Mouse (Mus musculus): Measurements from ENCODE around the gene Grin3b. TPM values are rescaled to one million over a fixed set of nuclear protein-coding genes. Genes with fewer than 3 reads are reported as not detected.

Grin3b gene
- total RNA-seq, 2 experiments from 2014 or later, result 0.19 TPM; not detected in 1

DNA sequence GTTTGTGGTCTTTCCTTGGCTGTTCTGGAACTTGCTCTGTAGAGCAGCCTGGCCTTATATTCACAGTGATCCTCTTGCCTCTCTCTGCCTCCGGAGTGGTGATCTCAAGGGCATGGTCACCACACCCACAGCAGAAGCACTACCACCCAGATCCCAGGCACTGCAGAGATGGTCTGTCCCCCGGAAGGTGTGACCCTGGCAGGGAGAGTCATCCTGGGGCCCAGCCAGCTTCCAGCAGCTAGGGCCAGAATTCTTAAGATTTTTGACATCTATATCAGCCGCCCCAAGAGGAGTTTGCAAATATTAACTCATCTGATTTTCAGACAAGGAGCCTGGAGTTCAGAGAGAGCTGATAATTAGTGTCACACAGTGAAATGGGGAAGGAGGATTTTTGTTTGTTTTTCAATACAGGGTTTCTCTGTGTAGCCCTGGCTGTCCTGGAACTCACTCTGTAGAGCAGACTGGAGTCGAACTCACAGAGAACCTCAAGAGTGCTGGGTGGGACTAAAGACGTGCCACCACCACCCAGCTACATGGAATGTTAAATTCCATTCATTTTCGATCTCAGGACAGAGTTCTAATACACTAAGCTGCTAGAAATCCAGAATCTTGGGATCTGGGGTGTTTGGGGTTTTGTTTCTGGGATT lies 15.8 kb downstream of the Grin3b start:
- peak; percentile 54 to 60 for DNase-seq (ENCODE audit: low spot score in 2 of 2)

DNA sequence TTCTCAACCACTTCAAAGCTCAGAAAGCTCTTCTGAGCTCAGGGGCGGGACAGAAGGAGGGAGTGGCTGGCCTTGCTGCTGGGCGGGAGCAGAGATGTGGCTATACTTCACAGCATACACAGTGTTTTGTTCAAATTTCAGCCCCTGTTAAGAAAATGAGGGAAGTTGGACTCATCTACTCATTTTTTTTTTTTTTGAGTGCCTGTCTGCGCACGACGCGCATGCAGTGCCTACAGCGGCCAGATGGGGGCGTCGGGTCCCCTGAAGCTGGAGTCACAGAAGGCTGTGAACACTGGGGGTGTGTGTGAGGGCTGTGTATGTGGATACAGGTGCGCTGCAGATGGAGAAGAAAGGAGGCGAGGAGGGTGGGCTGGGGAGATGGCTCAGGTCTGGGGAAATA lies 16.4 kb downstream of the Grin3b start:
- peak; percentile 74 to 86 for DNase-seq (ENCODE audit: low spot score in 2 of 2)

DNA sequence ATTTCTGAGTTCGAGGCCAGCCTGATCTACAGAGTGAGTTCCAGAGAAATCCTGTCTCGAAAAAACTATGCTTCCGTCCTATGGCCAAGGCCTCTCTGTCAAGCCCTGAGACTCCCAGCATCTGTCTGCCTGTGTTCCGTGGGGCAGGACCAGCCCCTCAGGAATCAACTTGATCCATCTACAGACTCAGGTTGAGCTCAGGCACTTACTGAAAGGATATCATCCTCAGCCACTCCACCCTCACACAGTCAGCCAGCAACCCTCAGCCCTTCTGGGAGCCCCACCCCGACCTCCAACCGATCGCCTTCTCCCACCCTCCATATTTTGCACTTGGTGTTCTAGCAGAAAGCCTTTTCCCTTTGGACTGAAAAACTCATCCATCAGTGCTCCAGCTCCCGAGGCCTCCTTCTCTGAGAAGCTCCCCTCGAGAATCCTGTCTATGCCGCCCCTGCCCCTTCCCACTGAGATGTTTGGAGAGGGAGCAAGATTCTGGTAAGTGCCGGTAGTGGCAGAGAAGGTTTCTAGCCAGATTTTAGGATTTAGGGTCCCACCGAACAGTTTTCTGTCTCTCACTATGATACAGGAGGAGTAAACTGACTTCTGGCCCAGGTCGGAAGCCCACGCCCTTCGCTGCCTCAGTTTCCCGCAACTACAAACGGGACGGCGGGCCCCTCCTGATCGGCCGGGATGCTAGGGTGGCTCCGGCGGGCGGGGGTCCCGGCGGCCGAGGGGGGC lies 17.4 kb downstream of the Grin3b start:
- DNase-seq (ENCODE audit: low spot score in 2 of 2), result no peak

DNA sequence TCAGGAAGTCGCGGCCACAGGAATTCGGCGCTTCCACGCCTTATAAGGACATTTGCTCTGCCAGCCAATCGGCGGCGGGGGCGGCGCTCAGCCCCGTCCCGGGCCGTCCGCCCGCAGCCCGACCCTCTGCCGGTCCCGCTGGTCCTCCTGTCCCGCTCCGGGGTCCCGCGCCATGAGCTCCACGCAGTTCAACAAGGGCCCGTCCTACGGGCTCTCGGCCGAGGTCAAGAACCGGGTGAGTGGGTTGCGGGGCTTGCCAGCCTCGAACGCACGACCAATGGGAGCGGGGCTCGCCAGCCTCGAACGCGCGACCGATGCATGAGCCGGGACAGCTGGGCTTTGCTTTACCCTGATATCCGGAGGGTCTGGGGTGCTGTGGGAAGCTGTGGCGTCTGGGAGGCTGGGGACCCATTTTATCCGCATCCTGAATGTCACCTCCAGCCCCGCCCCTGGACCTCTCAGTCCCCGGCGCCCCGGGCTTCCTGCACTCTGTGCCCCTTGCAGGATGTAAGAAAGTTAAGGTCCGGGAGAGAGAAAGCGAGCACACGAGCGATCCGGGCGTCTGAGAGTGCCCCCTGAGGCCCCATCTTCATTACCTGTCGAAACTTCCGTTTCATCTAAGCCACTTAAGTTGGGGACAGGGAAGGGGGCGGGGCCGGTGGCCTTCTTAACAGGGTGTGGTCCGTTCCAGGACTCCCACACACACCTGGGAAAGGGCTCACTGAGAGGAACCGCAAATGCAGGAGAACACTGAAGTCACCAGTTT lies 18.2 kb downstream of the Grin3b start, which contains the start of gene Cnn2:
Gene Cnn2 (plus strand): TSS at position 79 of the 766 bp plus-strand sequence.
- DNase-seq (ENCODE audit: low spot score in 2 of 2), result peak; percentile 49 to 63

DNA sequence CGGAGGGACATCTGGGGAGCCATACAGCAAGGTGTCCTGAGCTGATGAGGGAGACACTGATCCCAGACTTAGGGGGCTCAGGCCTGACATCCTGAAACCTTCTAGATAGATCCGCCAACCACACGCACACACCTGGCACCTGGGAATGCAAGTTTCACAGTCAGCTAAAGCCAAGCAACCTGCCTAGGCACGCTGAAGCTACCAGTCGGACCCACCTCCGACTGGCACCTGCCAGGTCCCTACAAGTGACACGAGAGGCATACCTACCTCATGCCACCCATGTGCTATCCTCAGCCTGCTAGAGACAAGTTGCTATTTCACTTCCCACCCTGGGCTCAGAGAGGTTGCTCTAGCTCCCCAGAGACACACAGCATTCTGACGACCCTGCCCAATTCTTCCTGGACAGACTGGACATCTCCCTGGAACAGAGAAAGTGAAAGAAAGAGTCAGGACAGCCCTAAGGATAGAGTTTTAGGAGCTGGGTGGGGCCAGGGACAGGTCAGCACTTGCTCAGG lies 18.8 kb downstream of the Grin3b start:
- no peak for DNase-seq (ENCODE audit: low spot score in 2 of 2)

DNA sequence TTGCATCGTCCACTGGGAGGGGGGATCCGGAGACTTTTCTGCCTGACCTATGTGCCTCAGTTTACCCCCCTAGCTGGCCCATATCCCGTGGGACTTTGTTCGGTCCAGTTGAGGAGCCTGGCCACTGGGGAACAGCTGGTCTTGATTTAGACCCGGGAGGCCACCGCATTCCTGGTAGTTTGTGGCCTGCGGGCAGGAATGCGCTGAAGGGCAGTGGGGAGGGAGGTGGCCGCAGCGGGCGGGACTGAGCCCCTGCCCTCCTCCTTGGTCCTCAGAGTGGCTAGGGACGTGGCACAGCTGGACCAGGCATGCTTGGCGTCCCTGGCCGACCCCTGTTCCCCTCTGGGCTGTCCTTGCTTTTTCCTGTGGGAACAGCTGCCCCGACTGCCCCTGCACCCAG lies 19.4 kb downstream of the Grin3b start:
- no peak for DNase-seq (ENCODE audit: low spot score in 2 of 2)

DNA sequence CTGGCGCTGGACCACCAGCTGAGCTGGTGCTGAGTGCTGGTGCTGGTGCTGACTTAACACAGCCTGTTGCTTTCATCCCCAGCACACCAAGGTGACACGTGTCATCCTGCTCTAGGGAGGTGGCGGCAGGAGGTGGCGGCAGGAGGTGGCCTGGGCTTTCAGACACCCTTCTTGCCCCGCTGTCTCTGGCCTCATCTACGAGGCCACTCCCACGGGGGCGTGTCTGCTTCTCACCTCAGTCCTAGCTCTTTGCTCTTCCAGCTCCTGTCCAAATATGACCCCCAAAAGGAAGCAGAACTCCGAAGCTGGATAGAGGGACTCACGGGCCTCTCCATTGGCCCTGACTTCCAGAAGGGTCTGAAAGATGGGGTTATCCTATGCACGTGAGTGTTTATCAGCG lies 20.6 kb downstream of the Grin3b start:
- no peak for DNase-seq (ENCODE audit: low spot score in 2 of 2)

DNA sequence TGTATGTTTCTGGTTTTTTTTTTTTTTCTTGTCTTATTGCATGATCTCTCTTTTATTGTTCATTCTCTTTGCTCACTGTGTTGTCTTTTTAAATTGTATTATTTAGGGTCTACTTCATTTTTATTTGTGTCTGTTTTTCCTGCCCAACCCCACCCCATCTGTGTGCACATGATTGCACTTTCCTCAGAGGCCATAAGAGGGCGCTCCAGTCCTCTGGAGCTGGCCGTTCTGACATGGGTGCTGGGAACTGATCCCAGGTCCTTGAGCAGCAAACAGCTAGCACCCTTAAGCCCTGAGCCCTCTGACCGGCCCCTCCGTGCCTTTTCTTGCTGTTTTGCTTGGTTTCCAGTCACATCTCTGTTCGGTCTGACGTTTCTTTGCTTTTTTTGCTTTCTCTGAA lies 21.0 kb downstream of the Grin3b start:
- no peak for DNase-seq (ENCODE audit: low spot score in 2 of 2)

DNA sequence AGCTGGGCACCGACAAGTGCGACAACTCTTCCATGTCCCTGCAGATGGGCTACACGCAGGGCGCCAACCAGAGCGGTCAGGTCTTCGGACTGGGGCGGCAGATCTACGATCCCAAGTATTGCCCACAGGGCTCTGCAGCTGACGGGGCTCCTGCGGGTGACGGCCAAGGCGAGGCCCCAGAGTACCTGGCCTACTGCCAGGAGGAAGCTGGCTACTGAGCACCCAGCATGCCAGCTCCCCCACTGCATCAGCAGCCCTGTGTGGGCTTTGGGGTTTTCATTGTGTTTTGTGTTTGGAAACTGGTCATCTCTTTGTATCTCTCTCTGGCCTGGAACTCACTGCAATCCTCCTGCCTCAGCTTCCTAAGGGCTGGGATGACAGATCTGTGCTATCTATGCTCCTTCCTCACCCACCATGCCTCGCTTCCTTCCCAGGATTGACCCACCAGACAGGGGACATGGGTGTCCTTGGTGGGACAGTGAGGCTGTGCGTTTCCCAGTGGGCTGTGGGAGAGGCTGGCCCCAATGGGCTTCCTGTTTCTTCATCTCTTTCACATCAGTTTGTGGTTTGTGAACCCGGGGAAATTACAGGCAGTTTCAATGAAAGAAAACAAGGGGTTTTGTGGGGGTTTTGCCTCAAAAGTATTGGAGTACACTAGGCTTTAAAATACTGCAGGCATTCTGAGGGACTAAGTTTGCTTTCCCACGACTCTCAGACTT lies 24.0 kb downstream of the Grin3b start:
- no peak for DNase-seq (ENCODE audit: low spot score in 2 of 2)

DNA sequence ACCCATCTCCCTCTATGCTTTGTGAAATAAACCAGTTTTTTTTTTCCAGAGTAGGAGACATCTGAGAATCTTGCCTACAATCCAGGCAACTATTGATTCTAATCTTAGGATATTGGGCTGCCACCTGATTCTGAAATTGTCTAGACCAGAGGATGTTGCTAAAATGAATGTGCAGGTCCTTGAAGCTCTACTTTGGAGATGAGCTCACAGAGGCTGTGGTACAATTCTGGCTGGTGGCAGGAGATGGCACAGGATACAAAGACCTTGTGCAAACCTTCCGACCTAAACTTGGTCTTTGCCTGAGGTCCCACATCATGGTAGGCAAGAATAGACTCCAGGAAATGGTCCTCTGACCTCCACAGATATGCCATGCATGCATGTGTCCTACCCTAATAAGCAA lies 25.1 kb downstream of the Grin3b start:
- no peak for DNase-seq (ENCODE audit: low spot score in 2 of 2)

DNA sequence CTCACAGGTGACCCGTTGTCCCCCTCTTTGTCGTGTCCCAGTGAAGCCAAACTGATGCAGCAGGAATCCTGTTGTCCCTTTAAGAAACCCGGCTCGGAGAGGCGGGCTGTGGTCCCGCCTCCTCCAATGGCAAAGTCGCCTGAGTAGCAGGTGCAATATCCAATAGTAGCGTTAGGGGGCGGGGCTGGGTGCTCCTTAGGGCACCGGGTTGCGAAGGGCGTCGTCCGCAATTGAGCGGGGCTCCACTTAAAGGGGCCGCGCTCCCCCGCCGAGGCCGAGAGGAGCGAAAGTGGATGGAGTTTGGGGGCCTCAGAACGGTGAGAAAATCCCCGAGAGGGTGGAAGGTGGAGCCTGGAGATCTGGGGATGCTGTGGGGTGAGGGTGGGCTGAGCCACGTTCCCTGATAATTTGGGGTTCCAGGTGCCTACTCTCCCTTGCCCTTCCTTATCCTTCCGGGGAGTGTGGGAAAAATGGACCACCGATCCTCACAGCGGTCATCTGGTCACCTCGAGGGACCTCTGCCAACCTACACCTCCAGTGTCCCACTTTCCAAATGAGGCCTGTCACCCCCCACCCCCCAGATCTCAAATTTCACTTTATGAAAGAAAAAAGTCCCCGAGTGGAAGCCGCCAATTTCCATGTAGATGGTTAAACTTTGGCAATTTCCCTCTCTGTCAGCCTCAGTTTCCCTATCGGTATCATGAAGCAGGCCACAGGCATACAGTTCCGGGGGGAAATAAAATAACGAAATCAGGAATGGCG lies 25.9 kb downstream of the Grin3b start, which contains the start of gene Abca7:
Gene Abca7 (plus strand): TSS at position 223 of the 762 bp plus-strand sequence.
- peak; percentile 94 to 97 for DNase-seq (ENCODE audit: low spot score in 2 of 2)

DNA sequence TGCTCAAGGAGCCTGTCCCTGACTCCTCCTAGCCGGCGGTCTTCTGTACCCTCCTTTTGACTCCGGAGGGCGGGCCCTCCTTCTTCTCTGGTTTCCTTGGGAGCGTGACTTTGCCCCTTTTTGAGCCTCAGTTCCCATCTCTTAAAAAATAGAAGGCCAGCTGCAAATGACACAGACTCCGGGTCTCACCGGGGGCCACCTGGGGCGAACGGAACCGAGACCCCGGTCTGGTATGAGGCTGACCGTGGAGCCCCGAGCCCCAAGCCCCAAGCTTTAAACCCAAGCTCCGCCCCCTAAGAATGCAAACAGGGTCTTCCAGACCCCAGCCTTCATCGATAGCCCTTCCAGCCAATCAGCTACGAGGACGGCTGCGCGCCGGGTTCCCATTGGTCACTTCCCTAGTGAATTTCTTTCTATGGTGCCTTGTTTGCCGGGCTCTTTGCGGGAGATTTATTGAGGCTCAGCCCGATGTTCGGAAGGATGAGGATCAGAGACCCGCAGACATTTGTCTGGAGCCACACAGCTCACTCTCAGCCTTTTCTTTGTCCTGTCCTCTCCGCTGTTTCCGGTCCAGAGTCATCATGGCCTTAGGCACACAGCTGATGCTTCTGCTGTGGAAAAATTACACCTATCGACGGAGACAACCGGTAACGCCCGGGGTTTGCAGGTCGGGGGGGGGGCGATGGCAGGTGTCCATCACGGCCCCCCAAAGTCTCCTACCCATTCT lies 26.7 kb downstream of the Grin3b start:
- peak in 1 of 2 experiments; percentile 53 for DNase-seq (ENCODE audit: low spot score in 2 of 2)

DNA sequence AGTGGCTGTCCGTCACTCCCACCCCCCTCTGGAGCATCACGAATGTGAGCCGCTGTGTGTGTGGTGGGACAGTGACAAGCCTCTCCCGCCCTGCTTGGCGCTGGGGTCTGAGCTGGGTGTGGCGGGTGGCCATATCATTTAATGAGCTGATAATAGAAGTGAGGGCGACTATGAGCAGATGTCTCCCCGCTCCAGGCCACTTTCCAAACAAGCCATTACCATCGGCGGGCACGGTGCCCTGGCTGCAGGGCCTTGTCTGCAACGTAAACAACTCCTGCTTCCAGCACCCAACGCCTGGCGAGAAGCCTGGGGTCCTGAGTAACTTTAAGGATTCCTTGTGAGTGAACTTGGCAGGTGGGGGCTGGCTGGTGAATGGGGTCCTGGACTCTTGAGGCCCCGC lies 27.3 kb downstream of the Grin3b start:
- DNase-seq (ENCODE audit: low spot score in 2 of 2), result no peak

DNA sequence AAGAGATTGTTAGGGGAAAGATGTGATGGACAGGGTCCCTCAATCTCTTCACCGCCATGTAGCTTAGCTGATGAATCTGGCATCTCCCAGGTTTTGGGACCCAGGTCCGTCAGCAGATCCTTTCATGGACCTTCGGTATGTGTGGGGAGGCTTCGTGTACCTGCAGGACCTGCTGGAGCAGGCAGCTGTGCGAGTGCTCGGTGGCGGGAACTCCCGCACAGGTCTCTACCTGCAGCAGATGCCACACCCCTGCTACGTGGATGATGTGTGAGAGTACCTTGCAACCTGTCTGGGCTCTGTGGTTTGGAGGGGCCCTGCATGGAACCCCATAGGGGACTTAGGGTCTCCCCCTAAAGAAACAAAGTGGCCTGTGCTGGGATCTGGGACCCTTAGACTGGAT lies 31.4 kb downstream of the Grin3b start:
- DNase-seq (ENCODE audit: low spot score in 2 of 2), result no peak

DNA sequence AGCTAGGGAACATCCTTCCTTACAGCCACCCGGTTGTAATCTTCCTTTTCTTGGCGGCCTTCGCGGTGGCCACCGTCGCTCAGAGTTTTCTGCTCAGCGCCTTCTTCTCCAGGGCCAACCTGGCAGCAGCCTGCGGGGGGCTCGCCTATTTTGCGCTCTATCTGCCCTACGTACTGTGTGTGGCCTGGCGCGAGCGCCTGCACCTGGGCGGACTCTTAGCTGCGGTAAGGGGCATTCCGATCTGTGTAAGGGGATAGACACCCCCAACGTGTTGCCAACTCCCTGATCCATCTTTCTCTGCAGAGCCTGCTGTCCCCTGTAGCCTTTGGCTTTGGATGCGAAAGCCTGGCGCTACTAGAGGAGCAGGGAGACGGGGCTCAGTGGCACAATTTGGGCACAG lies 32.3 kb downstream of the Grin3b start:
- DNase-seq (ENCODE audit: low spot score in 2 of 2), result no peak

DNA sequence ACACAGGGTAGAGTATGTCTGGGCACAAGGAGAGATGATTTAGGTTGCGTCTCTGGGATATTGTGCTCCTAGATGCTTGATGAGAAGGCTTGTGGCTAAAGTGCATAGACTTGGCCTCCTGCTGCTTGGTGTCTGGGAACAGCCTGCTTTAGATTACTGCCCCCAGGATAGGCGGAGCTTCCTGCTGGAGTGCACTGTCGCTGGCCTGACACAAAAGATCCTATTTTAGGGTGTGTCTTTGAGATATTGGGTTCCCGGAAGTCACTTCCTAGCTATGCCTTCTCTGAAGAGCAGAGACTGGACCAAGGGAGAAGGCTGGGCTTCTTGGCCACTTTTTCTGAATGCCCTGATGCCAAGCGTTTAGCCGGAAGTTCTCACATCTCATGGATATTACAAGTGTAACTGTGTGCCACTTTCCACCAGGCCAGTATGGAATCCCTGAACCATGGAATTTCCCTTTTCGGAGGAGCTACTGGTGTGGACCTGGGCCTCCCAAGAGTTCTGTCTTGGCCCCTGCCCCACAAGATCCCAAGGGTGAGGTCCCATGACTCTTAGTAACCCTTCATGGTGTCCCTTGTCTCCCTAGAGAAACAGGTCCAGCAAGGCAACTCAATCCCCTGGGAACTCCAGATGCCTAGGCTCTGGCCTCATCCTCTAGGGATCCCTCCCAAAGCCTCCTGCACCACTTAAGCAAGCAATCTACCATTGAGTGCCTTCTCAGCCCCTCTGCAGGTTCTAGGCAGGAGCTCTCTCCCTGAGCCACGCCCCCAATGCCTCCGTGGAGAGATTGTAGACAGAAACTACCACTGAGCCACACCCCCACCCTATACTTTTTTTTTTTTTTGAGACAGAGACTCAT lies 33.1 kb downstream of the Grin3b start:
- no peak for DNase-seq (ENCODE audit: low spot score in 2 of 2)

DNA sequence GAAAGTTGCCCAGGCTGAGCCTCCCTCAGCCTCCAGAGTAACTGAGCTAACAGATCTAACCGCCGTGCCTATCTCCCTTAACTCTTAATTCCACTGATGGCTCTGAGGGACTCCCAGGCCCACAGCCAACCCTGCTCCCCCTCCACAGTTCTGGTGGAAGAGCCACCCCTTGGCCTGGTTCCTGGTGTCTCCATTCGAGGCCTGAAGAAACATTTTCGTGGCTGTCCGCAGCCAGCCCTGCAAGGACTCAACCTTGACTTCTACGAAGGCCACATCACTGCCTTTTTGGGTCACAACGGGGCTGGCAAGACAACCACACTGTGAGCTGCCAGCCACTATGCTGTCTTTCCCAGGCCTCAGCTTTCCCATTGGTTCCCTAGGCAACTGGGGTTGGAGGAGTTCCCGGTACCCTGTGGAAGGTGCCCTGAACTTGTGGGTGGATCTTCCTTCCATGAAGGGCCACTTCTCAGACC lies 33.8 kb downstream of the Grin3b start:
- DNase-seq (ENCODE audit: low spot score in 2 of 2), result peak in 1 of 2 experiments; percentile 50

DNA sequence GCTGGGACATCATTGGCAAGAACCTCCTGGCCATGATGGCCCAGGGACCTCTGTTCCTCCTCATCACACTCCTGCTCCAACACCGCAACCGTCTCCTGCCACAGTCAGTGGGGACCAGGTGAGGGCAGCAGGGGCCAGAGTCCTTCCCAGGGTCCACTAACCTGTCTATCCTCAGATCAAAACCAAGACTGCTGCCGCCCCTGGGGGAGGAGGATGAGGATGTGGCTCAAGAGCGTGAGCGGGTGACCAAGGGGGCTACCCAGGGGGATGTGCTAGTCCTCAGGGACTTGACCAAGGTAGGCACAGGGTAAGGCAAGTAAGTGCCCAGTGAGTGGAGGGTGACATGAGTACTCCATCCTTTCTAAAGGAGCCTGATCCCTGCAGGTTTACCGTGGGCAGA lies 41.2 kb downstream of the Grin3b start:
- no peak for DNase-seq (ENCODE audit: low spot score in 2 of 2)

Measured in adrenal gland, adult 18-20 months (tissue).